Mouse (Mus musculus): ENCODE data around the gene Pigk. TPM values are rescaled to one million over a fixed set of nuclear protein-coding genes. Genes with fewer than 3 reads are reported as not detected.

The Pigk gene
- polyA plus RNA-seq, 1 experiment from 2014 or later: 40.9 TPM

DNA sequence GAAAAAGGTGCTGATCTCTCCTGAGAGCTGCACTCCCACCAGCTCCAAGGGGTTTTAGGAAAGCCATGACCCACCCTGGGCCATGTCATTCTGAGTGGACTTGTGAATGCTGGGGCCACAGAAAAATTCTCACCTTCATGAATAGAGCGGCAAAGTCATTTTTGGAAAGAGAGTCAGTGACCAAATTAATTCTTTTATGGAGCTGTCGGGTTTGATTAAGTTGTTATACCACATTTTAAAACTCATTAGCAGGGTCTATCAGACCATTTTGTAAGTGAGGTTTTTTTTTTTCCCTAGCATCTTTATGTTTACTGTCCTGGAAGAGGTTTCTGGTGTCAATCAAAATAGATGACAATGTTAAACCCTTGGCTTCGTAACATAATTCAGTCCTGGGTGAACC, 169.7 kb downstream of the Pigk start:
- Histone ChIP-seq H3K9ac (ENCODE audit: low read length) (no peak overlapping the region), H3K4me3 (ENCODE audit: low read depth, low read length) (no peak overlapping the region), H3K27me3 (ENCODE audit: control insufficient read depth, insufficient read depth, low read length) (no peaks in the 10 kb centered on the region; the same call in 1 of the 2 replicates), H3K9me3 (ENCODE audit: control insufficient read depth, low read length) (no peaks in the 10 kb centered on the region), H3K27ac (replicated peaks) (no peak overlapping the region), H3K36me3 (ENCODE audit: control insufficient read depth, insufficient read depth, low read length) (no peaks in the 10 kb centered on the region), H3K4me1 (replicated peaks; ENCODE audit: control insufficient read depth, insufficient read depth) (no peaks in the 10 kb centered on the region), H3K4me2 (replicated peaks; ENCODE audit: low read depth) (no peak overlapping the region)
- TF ChIP-seq EP300 (optimal IDR thresholded peaks at IDR 0.05) (no peak), CTCF (IDR thresholded peaks at IDR 0.05; ENCODE audit: low read depth) (no peak)
- no peak for ATAC-seq (ENCODE audit: low FRiP score, low TSS enrichment)
- no peak for DNase-seq (ENCODE audit: low spot score)
- 85% methylated on average over 3 of the region's 3 CpGs for WGBS

- DNase-seq (ENCODE audit: low spot score) (no peak), ATAC-seq (ENCODE audit: low FRiP score, low TSS enrichment) (no peak)
- Histone ChIP-seq H3K27me3 (ENCODE audit: control insufficient read depth, insufficient read depth, low read length) (no peaks in the 10 kb centered on the region; the same call in 1 of the 2 replicates), H3K4me2 (replicated peaks; ENCODE audit: low read depth) (no peak overlapping the region), H3K9me3 (ENCODE audit: control insufficient read depth, low read length) (no peaks in the 10 kb centered on the region), H3K4me1 (replicated peaks; ENCODE audit: control insufficient read depth, insufficient read depth) (no peaks in the 10 kb centered on the region), H3K36me3 (ENCODE audit: control insufficient read depth, insufficient read depth, low read length) (no peaks in the 10 kb centered on the region), H3K27ac (replicated peaks) (no peak overlapping the region), H3K9ac (ENCODE audit: low read length) (no peak overlapping the region), H3K4me3 (ENCODE audit: low read depth, low read length) (no peak overlapping the region)
- TF ChIP-seq EP300 (optimal IDR thresholded peaks at IDR 0.05) (no peak), CTCF (IDR thresholded peaks at IDR 0.05; ENCODE audit: low read depth) (no peak)
Measured at GRCm38 (mm10) chr3:152886749-152887148, 172.8 kb downstream of the Pigk start.

DNA sequence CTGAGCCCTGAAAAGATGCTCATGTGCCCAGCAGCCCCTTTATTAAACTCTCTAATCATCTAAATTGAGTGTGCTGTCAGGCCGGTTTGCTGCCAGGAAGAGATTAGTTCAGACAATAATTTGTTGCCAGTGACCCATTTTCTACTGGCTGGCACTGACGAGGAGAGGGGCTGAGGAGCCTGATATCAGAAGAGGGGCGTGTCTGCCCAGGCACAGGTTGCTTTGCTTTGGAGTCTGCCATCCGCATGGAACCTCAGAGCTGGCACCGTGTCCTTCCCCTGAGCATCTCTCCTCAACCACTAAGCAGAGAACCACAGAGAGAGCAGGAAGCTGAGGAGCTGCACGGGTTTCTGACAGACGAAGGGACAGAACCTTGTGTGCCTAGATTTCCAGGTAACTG, 174.2 kb downstream of the Pigk start:
- H3K27ac ChIP-seq (replicated peaks): no peak overlapping the region
- H3K36me3 ChIP-seq (ENCODE audit: control insufficient read depth, insufficient read depth, low read length): no peaks in the 10 kb centered on the region
- no peak overlapping the region for H3K9ac ChIP-seq (ENCODE audit: low read length)
- no peaks in the 10 kb centered on the region for H3K27me3 ChIP-seq (ENCODE audit: control insufficient read depth, insufficient read depth, low read length)
- H3K9me3 ChIP-seq (ENCODE audit: control insufficient read depth, low read length): no peaks in the 10 kb centered on the region
- no peak overlapping the region for H3K4me2 ChIP-seq (replicated peaks; ENCODE audit: low read depth)
- H3K4me3 ChIP-seq (ENCODE audit: low read depth, low read length): no peak overlapping the region
- DNase-seq (ENCODE audit: low spot score) (no peak), ATAC-seq (ENCODE audit: low FRiP score, low TSS enrichment) (no peak)
- TF ChIP-seq CTCF (IDR thresholded peaks at IDR 0.05; ENCODE audit: low read depth) (no peak), EP300 (optimal IDR thresholded peaks at IDR 0.05) (no peak)
- no peaks in the 10 kb centered on the region for H3K4me1 ChIP-seq (replicated peaks; ENCODE audit: control insufficient read depth, insufficient read depth)
- 69% methylated on average over 7 of the region's 7 CpGs for WGBS

GRCm38 (mm10) chr3:152894935-152895334, 181.0 kb downstream of the Pigk start:
- Histone ChIP-seq H3K4me1 (replicated peaks; ENCODE audit: control insufficient read depth, insufficient read depth) (no peaks in the 10 kb centered on the region), H3K9me3 (ENCODE audit: control insufficient read depth, low read length) (no peaks in the 10 kb centered on the region), H3K27me3 (ENCODE audit: control insufficient read depth, insufficient read depth, low read length) (no peaks in the 10 kb centered on the region), H3K36me3 (ENCODE audit: control insufficient read depth, insufficient read depth, low read length) (no peaks in the 10 kb centered on the region), H3K4me2 (replicated peaks; ENCODE audit: low read depth) (no peak overlapping the region), H3K27ac (replicated peaks) (no peak overlapping the region), H3K9ac (ENCODE audit: low read length) (no peak overlapping the region), H3K4me3 (ENCODE audit: low read depth, low read length) (no peak overlapping the region)
- TF ChIP-seq CTCF (IDR thresholded peaks at IDR 0.05; ENCODE audit: low read depth) (no peak), EP300 (optimal IDR thresholded peaks at IDR 0.05) (no peak)
- 39% methylated on average over 4 of the region's 4 CpGs for WGBS
- ATAC-seq (ENCODE audit: low FRiP score, low TSS enrichment) (no peak), DNase-seq (ENCODE audit: low spot score) (no peak)

DNA sequence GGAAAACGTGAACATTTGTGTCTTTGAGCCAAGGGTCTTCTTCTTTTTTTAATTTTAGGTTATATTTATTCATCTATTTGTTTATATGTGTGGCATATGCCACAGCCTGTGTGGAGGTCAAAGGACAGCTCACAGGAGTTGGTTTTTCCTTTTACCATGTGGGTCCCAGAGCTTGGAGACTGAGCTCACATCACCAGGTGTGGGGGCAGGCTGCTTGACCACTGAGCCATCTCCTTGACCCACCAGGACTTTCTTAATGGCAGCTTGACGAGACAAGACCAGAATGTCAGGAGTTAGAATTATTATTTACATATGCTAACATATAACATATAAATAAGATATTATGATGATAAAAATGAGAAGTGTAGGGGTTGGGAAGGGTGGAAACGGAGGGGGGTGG, 182.2 kb downstream of the Pigk start:
- no peaks in the 10 kb centered on the region for H3K36me3 ChIP-seq (ENCODE audit: control insufficient read depth, insufficient read depth, low read length)
- no peak overlapping the region for H3K4me2 ChIP-seq (replicated peaks; ENCODE audit: low read depth)
- no peak overlapping the region for H3K9ac ChIP-seq (ENCODE audit: low read length)
- H3K27ac ChIP-seq (replicated peaks): no peak overlapping the region
- H3K9me3 ChIP-seq (ENCODE audit: control insufficient read depth, low read length): no peaks in the 10 kb centered on the region
- no peak for ATAC-seq (ENCODE audit: low FRiP score, low TSS enrichment)
- TF ChIP-seq EP300 (optimal IDR thresholded peaks at IDR 0.05) (no peak), CTCF (IDR thresholded peaks at IDR 0.05; ENCODE audit: low read depth) (no peak)
- H3K4me1 ChIP-seq (replicated peaks; ENCODE audit: control insufficient read depth, insufficient read depth): no peaks in the 10 kb centered on the region
- H3K4me3 ChIP-seq (ENCODE audit: low read depth, low read length): no peak overlapping the region
- 66% methylated on average over 3 of the region's 3 CpGs for WGBS
- no peak for DNase-seq (ENCODE audit: low spot score)
- no peaks in the 10 kb centered on the region for H3K27me3 ChIP-seq (ENCODE audit: control insufficient read depth, insufficient read depth, low read length)

- no peak for DNase-seq (ENCODE audit: low spot score)
- H3K4me3 ChIP-seq (ENCODE audit: low read depth, low read length): no peak overlapping the region
- WGBS: 77% methylated on average over 5 of the region's 5 CpGs
- no peak overlapping the region for H3K4me2 ChIP-seq (replicated peaks; ENCODE audit: low read depth)
- no peaks in the 10 kb centered on the region for H3K4me1 ChIP-seq (replicated peaks; ENCODE audit: control insufficient read depth, insufficient read depth)
- TF ChIP-seq CTCF (IDR thresholded peaks at IDR 0.05; ENCODE audit: low read depth) (no peak), EP300 (optimal IDR thresholded peaks at IDR 0.05) (no peak)
- H3K9ac ChIP-seq (ENCODE audit: low read length): no peak overlapping the region
- H3K27me3 ChIP-seq (ENCODE audit: control insufficient read depth, insufficient read depth, low read length): no peaks in the 10 kb centered on the region
- H3K27ac ChIP-seq (replicated peaks): no peak overlapping the region
- ATAC-seq (ENCODE audit: low FRiP score, low TSS enrichment): no peak
- H3K9me3 ChIP-seq (ENCODE audit: control insufficient read depth, low read length): no peaks in the 10 kb centered on the region
- H3K36me3 ChIP-seq (ENCODE audit: control insufficient read depth, insufficient read depth, low read length): no peaks in the 10 kb centered on the region
Measured at GRCm38 (mm10) chr3:152897196-152897595, 183.3 kb downstream of the Pigk start.

Data from stomach, postnatal 0 days (tissue).